Mouse (Mus musculus): ENCODE measurements around the gene Tomm34. TPM values are rescaled to one million over a fixed set of nuclear protein-coding genes. Genes with fewer than 3 reads are reported as not detected.
"Not testable (repeated sequence)": the region's sequence is repeated elsewhere in the genome, so short reads cannot be mapped to it uniquely, and the experiment has no call there.

The Tomm34 gene
- total RNA-seq, 2 experiments from 2014 or later = 99.4 to 114 TPM

GRCm38 (mm10) chr2:164076874-164077425 is 6.0 kb upstream of the Tomm34 start:
- no peak for DNase-seq

- no peak for DNase-seq
These were observed 4.1 kb upstream of the Tomm34 start for GRCm38 (mm10) chr2:164075088-164075487.

- peak; percentile 97 for DNase-seq
These were observed 3.1 kb upstream of the Tomm34 start for GRCm38 (mm10) chr2:164073918-164074578.

DNA sequence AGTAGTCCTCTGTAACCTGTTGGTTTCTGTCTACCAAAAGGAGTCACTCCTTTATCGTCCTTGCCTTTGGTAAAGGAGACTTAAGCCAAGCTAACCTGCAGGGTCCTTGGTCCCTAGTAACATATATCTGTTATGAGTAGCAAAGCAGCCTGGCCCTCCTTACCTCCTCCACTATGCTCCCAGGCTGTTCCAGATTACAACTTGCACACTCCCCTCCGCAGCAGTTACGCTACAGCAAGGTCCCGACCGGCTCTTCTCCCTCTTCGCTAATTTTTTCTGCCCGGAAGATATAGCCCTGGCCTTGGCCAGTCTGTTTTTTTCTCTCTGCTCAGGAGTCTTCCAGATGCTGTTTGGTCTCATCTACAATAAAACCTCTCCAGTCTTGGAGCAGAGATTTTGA is 2.2 kb upstream of the Tomm34 start:
- DNase-seq = no peak

DNA sequence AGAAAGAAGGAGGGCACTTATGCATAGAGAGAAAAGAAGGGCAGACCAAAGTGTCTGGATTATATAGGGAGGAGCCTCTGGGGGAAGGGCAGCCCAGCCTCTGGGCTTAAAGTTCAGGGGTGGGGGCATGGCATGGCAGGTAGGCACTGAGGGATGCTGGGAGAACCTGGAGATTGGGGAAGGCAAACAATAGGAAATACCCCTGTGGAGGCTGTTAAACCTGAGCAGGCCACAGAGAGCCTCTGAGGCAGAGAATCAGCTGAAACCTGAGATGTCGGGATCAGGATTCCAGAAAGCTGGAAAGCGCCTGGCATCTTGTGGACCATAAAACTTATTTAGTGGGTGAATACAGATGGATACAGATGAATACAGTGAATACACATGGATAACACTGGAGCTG is 1.1 kb upstream of the Tomm34 start:
- DNase-seq = no peak

GRCm38 (mm10) chr2:164071437-164071820 is 460 bp upstream of the Tomm34 start:
- DNase-seq = not testable (repeated sequence)

GRCm38 (mm10) chr2:164070142-164070764 is 716 bp downstream of the Tomm34 start, which contains the start of gene Stk4:
Stk4 (plus strand) TSS chr2:164070322.
- no peak for DNase-seq

GRCm38 (mm10) chr2:164059634-164060235 is 11.2 kb downstream of the Tomm34 start:
- DNase-seq = no peak

- DNase-seq = no peak
These were observed 16.3 kb downstream of the Tomm34 start for GRCm38 (mm10) chr2:164054671-164055070.

- DNase-seq = no peak
These were observed 17.2 kb downstream of the Tomm34 start for GRCm38 (mm10) chr2:164053767-164054166.

GRCm38 (mm10) chr2:164047197-164047690 is 23.7 kb downstream of the Tomm34 start:
- no peak for DNase-seq

DNA sequence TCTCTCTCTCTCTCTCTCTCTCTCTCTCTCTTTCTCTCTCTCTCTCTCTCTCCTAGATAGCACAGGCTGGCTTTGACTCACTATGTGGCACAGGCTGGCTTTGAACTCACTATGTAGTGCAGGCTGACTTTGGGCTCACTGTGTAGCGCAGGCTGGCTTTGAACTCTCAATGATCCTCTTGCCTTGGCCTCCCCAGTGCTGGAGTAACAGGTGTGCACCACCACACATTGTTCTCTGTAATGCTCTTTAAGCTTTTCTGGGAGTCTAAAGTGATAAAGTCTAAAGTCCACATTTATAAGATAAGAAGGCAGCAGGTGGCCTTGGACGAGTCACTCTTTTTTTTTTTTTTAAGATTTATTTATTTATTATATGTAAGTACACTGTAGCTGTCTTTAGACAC is 29.4 kb downstream of the Tomm34 start:
- DNase-seq = no peak

DNA sequence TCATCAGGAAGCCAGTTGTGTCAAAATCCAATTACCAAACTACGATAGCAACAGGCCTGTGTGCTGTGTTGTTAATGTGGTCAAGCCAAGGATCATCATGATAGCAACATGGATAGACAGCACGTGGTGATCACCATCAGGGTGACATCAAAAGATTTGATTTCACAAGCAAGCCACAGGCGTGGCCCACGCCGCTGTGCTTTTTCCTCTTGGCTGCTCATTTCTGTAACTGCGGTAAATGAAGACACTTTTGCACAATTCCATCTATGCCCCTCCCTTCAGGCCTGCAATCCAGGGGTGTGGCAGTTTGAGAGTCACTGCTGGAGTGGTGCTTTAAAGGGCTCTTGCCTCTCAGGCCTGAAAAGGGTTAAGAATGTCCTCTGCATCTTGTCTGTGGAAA is 30.0 kb downstream of the Tomm34 start:
- DNase-seq = no peak

GRCm38 (mm10) chr2:164038407-164039028 is 32.5 kb downstream of the Tomm34 start:
- no peak for DNase-seq

DNA sequence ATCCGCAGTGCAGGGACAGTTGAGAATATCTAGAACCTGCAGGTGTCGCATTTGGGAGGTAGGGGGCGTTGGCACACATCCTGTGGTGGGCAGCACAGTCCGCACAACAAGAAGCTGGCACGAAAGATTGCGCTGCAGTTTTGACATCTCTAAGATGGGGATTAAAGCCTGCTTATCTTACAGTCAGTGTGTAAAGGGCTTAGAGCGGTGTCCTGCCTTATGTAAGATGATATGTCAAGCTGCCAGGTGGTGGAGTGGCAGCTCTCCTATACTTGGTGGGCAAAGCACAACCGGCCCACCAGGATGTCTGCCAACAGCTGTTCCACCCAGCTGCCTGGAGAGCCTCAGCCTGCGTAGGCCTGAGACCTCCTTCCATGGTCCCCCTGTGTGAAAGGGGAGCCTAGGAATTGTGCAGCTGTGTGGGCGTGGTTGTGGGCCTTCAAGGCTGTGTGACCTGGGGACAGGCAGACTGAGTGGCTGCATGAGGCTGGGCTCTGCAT is 34.4 kb downstream of the Tomm34 start:
- no peak for DNase-seq

DNA sequence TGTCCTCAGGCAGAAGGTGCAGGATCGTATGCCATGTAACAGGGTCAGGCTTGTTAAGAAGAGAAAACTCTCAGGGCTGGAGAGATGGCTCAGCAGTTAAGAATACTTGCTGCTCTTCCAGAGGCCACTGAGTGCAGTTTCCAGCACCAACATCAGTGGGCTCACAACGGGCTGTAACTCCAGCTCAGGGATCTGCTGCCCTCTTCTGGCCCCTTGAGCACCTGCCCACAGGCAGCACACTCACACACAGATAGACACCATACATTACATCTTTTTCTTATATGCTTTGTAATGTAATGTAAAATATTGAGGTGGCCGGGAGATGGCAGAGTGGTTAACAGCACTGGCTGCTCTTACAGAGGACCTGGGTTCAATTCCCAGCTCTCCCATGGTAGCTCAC is 38.0 kb downstream of the Tomm34 start:
- DNase-seq = no peak

- DNase-seq = no peak
These were observed 39.8 kb downstream of the Tomm34 start for GRCm38 (mm10) chr2:164031147-164031546.

DNA sequence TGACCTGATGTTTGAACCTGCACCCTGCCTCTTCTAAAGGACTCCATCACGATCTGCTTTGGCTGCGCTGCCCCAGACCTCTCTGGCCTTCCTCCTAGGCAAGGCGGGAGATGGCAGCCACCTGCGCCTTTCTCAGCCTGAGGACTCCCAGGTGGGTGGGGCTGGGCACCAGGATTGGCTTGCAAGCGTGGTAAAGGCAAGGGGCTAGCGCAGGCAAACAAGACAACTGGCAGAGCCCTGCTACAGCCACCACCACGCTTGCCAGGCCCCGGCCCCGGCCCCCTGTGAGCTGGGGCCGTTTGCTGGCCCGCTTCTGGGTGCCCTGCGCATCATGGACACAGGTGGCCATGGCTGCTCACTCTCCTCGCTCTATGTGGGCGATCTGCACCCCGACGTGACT is 45.8 kb downstream of the Tomm34 start, which contains the start of gene Pabpc1l:
Gene Pabpc1l, plus strand, starts transcription at position 301 of the 400 bp plus-strand sequence.
- no peak for DNase-seq

GRCm38 (mm10) chr2:164022104-164022503 is 48.9 kb downstream of the Tomm34 start:
- no peak for DNase-seq

- no peak for DNase-seq
These were observed 51.0 kb downstream of the Tomm34 start for GRCm38 (mm10) chr2:164019943-164020342.

GRCm38 (mm10) chr2:164018910-164019309 is 52.1 kb downstream of the Tomm34 start:
- DNase-seq = no peak

GRCm38 (mm10) chr2:164015304-164015703 is 55.7 kb downstream of the Tomm34 start:
- no peak for DNase-seq

DNA sequence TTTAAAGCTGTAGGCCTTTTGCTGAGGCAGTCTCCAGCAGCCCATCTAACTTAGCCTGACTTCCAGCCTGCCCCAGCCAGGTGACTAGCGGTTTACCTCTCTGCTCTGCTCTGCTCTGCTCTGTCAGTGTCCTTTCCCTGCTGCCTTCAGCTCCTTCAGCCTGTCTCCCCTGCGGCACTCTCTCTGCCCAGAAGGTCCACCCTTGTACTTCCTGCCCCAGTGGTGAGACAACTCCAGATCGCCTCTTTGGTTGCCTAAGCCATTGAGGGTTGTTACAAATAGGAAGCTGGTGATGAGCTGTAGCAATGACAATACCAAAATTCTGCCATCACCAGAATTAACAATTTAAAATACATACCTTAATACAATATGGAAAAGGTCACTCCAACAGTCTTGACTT is 60.0 kb downstream of the Tomm34 start:
- no peak for DNase-seq

All from layer of hippocampus, postnatal 36 days (tissue).